Mouse (Mus musculus) heart, embryonic 10.5 days (tissue): ENCODE results near the gene Krtap5-4. TPM values are rescaled to one million over a fixed set of nuclear protein-coding genes. Genes with fewer than 3 reads are reported as not detected.
"Not testable (repeated sequence)": the region's sequence is repeated elsewhere in the genome, so short reads cannot be mapped to it uniquely, and the experiment has no call there.

Source experiments
- DNase-seq: peaks from one replicate; pipeline ENCODE4 v3.0.0-alpha.2; 2017; ENCODE audit warnings: low spot score
- H3K27ac ChIP-seq: fragments of 300-500 bp; sonication (generic); 2 replicates; pipeline ENCODE4 v1.5.1; 2016; ENCODE audit warnings: mild to moderate bottlenecking
- H3K27me3 ChIP-seq: fragments of 300-500 bp; sonication (generic); 2 replicates; pipeline ENCODE4 v1.6.1; 2016; ENCODE audit warnings: mild to moderate bottlenecking; ENCODE audit not compliant: poor library complexity, insufficient read depth, severe bottlenecking
- H3K36me3 ChIP-seq: fragments of 300-500 bp; sonication (generic); 2 replicates; pipeline ENCODE4 v1.6.1; 2016; ENCODE audit warnings: mild to moderate bottlenecking, moderate library complexity
- H3K4me1 ChIP-seq: fragments of 300-500 bp; sonication (generic); 2 replicates; pipeline ENCODE4 v1.6.1; 2016; ENCODE audit warnings: mild to moderate bottlenecking
- H3K4me3 ChIP-seq: fragments of 300-500 bp; sonication (generic); 2 replicates; pipeline ENCODE4 v1.5.1; 2016; ENCODE audit warnings: mild to moderate bottlenecking, moderate library complexity
- H3K9me3 ChIP-seq: fragments of 300-500 bp; sonication (generic); 2 replicates; pipeline ENCODE4 v1.6.1; 2016; ENCODE audit warnings: mild to moderate bottlenecking, moderate library complexity
- WGBS: fragments of 180-500 bp; shearing (Covaris S2); methylation state at CpG from one replicate; pipeline ENCODE4 v1.1.7; 2016; 5-methylcytosine and 5-hydroxymethylcytosine counted together
- polyA plus RNA-seq: library from polyadenylated mRNA; unstranded; fragments of >200 nt; fragmentation: Nextera tagmentation; extraction: Ambion mirVana; gene quantifications from 2 replicates; pipeline ENCODE4 v1.2.1, GENCODE M21; 2016

The Krtap5-4 gene
- polyA plus RNA-seq, 1 experiment from 2014 or later: 0.34 TPM

DNA sequence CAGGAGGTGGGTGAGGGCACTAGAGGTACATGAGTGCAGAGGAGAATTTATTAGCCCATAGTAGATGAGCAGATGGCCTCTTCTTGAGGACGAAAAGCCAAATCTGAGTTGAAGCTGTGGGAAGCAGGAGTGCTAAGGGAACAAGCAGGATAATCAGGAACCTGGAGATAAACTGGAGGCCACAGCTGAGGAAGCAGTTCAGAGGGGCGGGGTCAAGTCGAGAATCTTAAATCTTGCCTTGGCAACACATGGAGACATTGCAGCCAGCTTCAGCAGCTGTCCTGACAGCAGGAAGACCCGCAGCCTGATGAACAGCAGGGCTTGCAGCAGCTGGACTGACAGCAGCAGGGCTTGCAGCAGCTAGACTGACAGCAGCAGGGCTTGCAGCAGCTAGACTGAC is 7.2 kb upstream of the Krtap5-4 start:
- WGBS: 10% methylated on average over 4 of the region's 4 CpGs
- DNase-seq, H3K4me3 ChIP-seq, H3K9me3 ChIP-seq, H3K27ac ChIP-seq, H3K27me3 ChIP-seq, H3K36me3 ChIP-seq: not testable (repeated sequence)
- H3K4me1 ChIP-seq: peaks cover 32% of the 10 kb centered on the region

- DNase-seq, H3K9me3 ChIP-seq, H3K36me3 ChIP-seq, H3K27ac ChIP-seq, H3K4me3 ChIP-seq, H3K27me3 ChIP-seq: not testable (repeated sequence)
- peaks cover 32% of the 10 kb centered on the region for H3K4me1 ChIP-seq
Measured at GRCm38 (mm10) chr7:142297018-142297417, 6.3 kb upstream of the Krtap5-4 start, which contains the start of gene Krtap5-1. Gene Krtap5-1, minus strand, starts transcription at chr7:142297118.

DNA sequence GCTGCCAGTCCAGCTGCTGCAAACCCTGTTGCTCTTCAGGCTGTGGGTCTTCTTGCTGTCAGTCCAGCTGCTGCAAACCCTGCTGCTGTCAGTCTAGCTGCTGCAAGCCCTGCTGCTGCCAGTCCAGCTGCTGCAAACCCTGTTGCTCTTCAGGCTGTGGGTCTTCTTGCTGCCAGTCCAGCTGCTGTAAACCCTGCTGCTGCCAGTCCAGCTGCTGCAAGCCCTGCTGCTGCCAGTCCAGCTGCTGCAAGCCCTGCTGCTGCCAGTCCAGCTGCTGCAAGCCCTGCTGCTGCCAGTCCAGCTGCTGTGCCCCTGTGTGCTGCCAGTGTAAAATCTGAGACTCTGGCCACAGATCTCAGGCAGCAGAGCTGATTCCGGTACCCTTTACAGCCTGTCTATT is 580 bp downstream of the Krtap5-4 start:
- H3K4me1 ChIP-seq: peaks cover 21% of the 10 kb centered on the region
- H3K27me3 ChIP-seq, H3K27ac ChIP-seq, H3K4me3 ChIP-seq, DNase-seq, H3K9me3 ChIP-seq, H3K36me3 ChIP-seq: not testable (repeated sequence)
- WGBS: 70% methylated on average over 1 of the region's 1 CpGs

DNA sequence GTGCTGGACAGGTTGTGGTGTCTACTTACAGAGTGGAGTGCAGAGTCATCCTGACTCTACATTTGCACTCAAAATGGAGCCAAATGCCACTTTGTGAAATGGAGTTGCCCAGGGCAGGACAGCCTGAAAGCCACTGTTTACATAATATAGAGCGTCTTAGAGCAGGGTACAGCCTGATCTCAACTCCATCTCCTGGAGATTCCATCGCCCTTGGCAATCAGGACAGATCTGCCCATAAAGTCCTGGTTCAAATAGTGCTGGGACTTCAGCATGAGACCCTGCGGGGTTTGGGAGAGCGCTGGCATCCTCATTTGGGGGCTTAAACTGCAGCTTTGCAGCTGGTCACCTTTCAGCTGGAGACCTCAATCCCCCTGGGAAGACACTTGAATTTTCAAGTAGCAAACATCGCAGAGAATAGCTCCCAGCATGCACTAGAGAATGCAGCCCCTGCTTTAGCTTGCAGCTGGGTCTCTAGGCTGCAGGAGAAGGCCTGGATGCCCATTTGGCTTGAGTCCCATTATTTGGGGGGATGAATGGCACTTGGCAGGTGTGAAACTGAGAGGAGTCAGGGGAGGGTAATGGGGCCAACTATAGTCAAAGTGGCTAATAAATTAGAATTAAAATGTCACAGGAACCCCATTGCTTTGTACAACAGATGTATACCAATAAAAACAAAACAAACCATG is 11.4 kb downstream of the Krtap5-4 start:
- Histone ChIP-seq H3K9me3 (no peaks in the 10 kb centered on the region), H3K4me1 (peaks cover 37% of the 10 kb centered on the region)
- 71% methylated on average over 5 of the region's 5 CpGs for WGBS

GRCm38 (mm10) chr7:142316558-142316957 is 13.2 kb downstream of the Krtap5-4 start:
- Histone ChIP-seq H3K4me3 (no peak overlapping the region), H3K9me3 (no peaks in the 10 kb centered on the region), H3K36me3 (no peaks in the 10 kb centered on the region), H3K4me1 (peaks cover 54% of the 10 kb centered on the region), H3K27me3 (no peaks in the 10 kb centered on the region), H3K27ac (peak overlapping the region; percentile 82)
- DNase-seq: no peak
- 22% methylated on average over 6 of the region's 6 CpGs for WGBS

More for the DNA sequence above, 11.4 kb downstream of the Krtap5-4 start:
- Histone ChIP-seq H3K36me3 (no peaks in the 10 kb centered on the region), H3K27ac (0 out of 2 replicates have a peak overlapping the region, but pooled peaks have one; percentile 24), H3K4me3 (no peak overlapping the region), H3K27me3 (no peaks in the 10 kb centered on the region)
- no peak for DNase-seq

DNA sequence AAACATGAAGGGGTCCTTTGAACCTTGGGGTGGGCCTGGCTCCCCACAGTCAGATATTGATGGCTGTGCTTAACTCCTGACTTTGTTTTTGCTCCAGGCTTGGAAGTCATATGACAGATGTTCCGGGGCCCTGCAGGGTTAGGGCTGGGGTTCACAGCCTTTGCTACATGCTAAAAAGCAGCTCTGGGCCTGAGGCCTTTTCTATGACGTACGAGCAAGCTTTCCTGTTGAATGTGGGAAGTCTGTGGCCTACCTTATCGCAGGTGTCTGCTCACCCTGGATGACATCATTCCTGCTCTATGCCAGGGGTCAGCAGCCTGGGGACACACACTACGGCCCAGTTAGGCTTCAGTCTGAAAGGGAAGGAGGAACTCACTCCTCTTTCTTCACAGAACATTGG is 13.9 kb downstream of the Krtap5-4 start:
- H3K36me3 ChIP-seq: no peaks in the 10 kb centered on the region
- no peak overlapping the region for H3K4me3 ChIP-seq
- H3K9me3 ChIP-seq: no peaks in the 10 kb centered on the region
- 47% methylated on average over 5 of the region's 5 CpGs for WGBS
- no peak for DNase-seq
- H3K27ac ChIP-seq: peak overlapping the region; percentile 82
- no peaks in the 10 kb centered on the region for H3K27me3 ChIP-seq
- peaks cover 59% of the 10 kb centered on the region for H3K4me1 ChIP-seq

- H3K4me1 ChIP-seq: peaks cover 65% of the 10 kb centered on the region
- DNase-seq: no peak
- whole genome bisulfite sequencing: 89% methylated on average over 11 of the region's 11 CpGs
Measured at GRCm38 (mm10) chr7:142319124-142319523, 15.8 kb downstream of the Krtap5-4 start.

DNA sequence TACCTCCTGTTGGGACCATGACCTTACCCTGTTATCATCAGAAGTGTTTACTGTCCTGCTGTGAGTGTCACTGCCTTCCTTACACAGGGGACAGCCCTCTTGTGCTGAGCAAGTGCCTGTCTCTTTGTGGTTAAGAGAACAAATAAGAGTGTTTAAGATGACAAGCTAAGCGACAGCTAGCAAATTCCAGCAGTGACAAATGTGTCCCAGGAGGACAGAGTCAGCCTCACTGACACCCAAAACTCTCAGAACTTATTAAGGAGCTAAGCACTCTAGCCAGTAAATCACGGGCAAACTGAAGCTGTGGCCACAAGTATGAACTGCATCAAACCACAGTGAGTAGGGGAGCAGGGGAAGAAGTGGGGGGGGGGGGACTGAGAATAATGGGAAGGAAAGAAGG is 17.6 kb downstream of the Krtap5-4 start:
- Histone ChIP-seq H3K4me1 (peaks cover 67% of the 10 kb centered on the region), H3K4me3 (no peak overlapping the region), H3K9me3 (no peaks in the 10 kb centered on the region), H3K27ac (peak overlapping the region; percentile 85), H3K27me3 (no peaks in the 10 kb centered on the region), H3K36me3 (no peaks in the 10 kb centered on the region)
- WGBS: 15% methylated on average over 2 of the region's 2 CpGs
- DNase-seq: no peak

More at GRCm38 (mm10) chr7:142319124-142319523, 15.8 kb downstream of the Krtap5-4 start:
- peak overlapping the region; percentile 85 for H3K27ac ChIP-seq
- H3K36me3 ChIP-seq: no peaks in the 10 kb centered on the region
- H3K9me3 ChIP-seq: no peaks in the 10 kb centered on the region
- H3K4me3 ChIP-seq: no peak overlapping the region
- H3K27me3 ChIP-seq: no peaks in the 10 kb centered on the region

DNA sequence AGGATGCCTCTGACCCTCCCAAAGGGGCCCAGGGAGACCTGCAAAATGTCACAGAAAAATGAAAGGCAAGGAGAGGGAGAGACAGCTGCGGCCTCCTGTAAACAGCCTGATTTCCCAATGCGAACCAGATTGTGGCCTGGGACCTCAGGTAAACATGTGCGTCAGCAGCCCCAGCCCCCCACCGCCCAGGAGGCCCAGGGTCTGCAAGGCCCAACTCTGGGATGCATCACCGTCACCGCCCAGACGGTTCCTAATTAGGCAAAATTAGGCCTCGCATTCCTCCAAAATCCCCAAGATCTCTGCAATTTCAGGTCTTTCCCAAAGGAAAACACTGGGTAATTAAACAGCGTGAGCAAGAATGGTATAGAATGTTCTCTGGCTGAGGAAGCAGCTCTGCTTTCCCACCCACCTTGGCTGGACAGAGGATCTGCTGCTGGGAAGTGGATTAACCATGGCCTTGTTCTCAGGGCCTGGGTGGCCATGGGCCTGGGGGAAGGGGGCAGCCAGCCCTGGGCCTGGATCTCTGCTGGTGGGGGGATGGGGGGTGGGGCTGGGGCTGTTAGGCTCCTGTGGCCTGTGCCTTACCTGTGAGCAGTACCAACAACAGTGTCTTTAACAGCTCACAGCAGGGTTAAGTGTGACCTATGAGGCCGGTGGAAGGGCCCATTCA is 18.4 kb downstream of the Krtap5-4 start:
- Histone ChIP-seq H3K27ac (peak overlapping the region; percentile 85), H3K4me1 (peaks cover 72% of the 10 kb centered on the region)
- H3K9me3 ChIP-seq, H3K4me3 ChIP-seq, DNase-seq, H3K36me3 ChIP-seq, H3K27me3 ChIP-seq: not testable (repeated sequence)
- 43% methylated on average over 6 of the region's 10 CpGs for WGBS

DNA sequence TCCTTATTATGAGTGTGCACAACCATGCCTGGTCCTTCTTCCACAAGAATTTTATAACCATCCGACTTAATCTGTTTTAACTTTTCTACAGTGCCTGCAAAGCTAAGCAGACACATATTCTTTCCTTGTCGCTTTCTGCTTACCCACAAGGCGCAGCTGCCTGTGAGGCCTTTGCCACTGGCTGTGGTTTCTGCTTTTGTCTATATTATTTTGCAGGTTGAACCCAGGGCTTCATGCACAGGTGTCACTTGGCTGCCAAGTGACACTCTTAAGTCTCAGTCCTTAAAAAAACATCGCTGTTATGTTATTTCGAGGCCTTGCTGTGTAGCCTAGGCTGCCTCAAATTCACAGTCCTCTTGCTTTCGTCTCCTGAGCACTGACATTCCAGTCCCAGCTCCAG is 19.3 kb downstream of the Krtap5-4 start:
- WGBS: 83% methylated on average over 6 of the region's 6 CpGs
- Histone ChIP-seq H3K36me3 (no peaks in the 10 kb centered on the region), H3K4me1 (peaks cover 70% of the 10 kb centered on the region)

GRCm38 (mm10) chr7:142323396-142324117 is 20.2 kb downstream of the Krtap5-4 start:
- Histone ChIP-seq H3K36me3 (no peaks in the 10 kb centered on the region), H3K4me1 (peaks cover 71% of the 10 kb centered on the region), H3K4me3 (no peak overlapping the region), H3K27me3 (no peaks in the 10 kb centered on the region), H3K27ac (peak overlapping the region; percentile 85), H3K9me3 (no peaks in the 10 kb centered on the region)
- 82% methylated on average over 12 of the region's 12 CpGs for WGBS
- no peak for DNase-seq

More for the DNA sequence above, 19.3 kb downstream of the Krtap5-4 start:
- Histone ChIP-seq H3K27me3 (no peaks in the 10 kb centered on the region), H3K4me3 (no peak overlapping the region), H3K27ac (peak overlapping the region; percentile 85), H3K9me3 (no peaks in the 10 kb centered on the region)
- no peak for DNase-seq

DNA sequence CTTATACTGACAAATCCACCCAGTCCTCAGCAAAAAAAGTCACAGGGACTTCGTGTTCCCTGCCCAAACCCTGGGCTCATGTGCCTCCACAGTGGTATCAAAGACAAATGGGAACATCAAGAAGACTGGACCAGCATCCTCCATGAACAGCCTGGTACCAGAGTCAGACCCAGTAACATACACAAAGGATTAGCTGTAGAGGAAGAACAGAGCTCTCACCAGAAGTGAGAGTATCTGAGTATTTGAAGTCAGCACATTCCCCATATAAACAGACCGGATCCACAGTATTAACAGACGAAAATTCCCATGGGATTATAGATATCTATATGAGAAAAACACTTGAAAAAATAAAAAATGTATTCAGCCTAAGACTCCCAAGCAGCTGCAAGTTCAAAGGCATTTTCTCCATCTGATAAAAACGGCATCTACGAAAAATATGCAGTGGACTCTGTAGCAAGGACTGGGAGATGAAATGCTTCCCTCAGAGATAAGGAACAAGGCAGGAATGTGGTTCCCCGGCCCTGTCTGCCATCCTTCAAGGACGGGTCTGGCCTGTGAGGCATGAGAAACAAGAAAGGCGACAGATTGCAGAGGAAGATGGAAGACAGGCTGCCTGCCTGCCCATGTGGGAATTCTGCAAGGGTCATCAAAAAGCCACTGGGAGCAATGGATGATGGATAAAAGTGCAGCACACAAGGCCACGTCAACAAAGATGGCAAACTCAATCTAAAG is 23.5 kb downstream of the Krtap5-4 start:
- Histone ChIP-seq H3K4me1 (peaks cover 69% of the 10 kb centered on the region), H3K27ac (peak overlapping the region; percentile 93), H3K4me3 (no peak overlapping the region), H3K27me3 (no peaks in the 10 kb centered on the region), H3K36me3 (no peaks in the 10 kb centered on the region), H3K9me3 (no peaks in the 10 kb centered on the region)
- 17% methylated on average over 9 of the region's 9 CpGs for WGBS
- no peak for DNase-seq
